Mouse (Mus musculus): ENCODE data around the gene Cd63.

Gene Cd63

DNA sequence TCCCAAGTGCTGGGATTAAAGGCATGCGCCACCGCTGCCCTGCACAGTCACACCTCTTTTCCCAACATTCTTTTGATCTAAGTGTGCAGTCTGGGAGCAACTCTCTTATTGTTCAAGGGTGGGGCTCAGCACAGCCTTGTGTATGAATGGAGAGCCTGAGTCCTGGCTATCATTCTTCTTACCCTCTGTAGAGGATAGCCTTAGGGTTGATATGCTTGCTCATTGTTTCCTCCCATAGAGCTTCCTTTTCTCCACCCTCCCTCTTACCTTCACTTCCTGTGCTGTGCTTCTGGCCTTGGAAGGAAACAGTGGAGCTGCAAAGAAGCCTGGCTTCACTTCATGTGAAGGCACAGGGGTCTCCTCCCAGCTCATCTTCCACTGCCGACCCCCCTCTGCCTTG, at the start of gene Cd63:
TSS of gene Cd63 (plus strand) at position 292 of the 400 bp plus-strand sequence.
- no peak for DNase-seq (ENCODE audit: low spot score in 2 of 2)

- no peak for DNase-seq (ENCODE audit: low spot score in 2 of 2)
Observed at GRCm38 (mm10) chr10:128861176-128861575, 39.6 kb upstream of the Cd63 start.

DNA sequence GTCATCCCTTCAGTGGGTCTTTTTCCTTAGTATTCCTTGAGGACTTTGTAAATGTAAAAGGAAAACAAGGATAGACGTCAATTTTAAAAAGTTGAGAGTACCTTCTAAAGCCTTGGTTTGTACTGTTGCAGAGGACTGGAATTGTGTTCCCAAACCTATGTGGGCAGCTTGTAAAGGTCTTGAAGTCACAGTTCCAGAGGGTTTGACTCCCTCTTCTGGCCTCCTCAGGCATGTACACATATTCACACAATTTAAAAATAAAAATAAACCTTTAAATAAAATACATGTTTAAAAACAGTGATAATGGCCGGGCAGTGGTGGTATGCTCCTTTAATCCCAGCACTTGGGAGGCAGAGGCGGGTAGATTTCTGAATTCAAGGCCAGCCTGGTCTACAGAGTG, 34.7 kb upstream of the Cd63 start:
- DNase-seq (ENCODE audit: low spot score in 2 of 2) = no peak

DNA sequence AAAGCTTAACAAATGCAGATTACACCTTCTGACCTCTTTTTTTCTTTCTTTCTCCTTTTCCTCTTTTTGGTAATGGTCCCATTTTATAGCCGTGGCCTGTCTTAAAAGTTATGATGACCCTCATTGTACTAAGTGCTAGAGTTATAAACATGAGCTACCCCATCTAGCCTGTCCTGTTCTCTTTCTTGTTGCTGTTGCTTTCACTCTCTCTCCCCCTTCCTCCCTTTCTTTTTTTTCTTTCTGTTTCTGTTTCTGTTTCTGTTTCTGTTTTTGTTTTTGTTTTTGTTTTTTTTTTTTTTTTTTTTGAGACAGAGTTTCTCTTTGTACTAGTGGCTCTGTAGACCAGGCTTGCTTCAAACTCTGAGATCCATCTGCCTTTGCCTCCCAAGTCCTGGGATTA, 34.3 kb upstream of the Cd63 start:
- no peak for DNase-seq (ENCODE audit: low spot score in 2 of 2)

- DNase-seq (ENCODE audit: low spot score in 2 of 2) = no peak
Observed at GRCm38 (mm10) chr10:128870341-128870740, 30.4 kb upstream of the Cd63 start.

DNA sequence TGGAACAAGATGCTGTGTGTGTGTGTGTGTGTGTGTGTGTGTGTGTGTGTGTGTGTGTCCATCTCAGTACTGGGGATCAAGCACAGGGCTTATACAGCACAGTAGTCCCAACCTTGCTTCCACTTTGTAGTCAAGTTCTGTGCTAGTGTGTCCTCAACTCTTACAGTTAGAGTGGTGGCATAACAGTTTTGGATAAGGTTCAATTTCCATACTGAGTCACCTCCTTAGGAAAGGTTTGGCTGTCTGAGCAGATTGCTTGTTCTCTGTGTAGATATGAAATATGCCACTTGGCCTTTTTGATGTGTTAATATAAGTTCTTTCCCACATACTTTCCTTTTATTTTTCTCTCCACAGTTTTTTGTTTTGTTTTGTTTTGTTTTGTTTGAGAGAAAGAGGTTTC, 22.5 kb upstream of the Cd63 start:
- DNase-seq (ENCODE audit: low spot score in 2 of 2) = no peak

GRCm38 (mm10) chr10:128878811-128879210, 22.0 kb upstream of the Cd63 start:
- DNase-seq (ENCODE audit: low spot score in 2 of 2) = no peak

DNA sequence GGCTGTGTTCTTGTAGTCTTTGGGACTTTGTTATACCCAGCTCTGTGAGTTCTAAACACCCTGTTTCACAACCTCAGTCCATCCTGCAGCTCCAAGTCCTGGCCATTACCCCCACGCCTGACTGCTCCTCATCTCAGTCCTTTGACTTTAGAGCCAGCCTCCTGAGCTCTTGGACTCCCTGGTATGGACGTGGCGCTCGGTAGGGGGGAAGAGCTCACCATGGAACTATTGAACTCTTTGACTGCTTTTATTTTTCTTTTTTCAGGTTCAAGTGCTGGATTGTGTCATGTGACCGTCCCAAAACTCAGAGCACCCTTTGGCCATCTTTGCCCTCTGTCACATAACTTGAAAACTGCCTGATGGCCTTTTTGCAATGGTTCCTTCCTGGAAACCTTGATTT, 18.7 kb upstream of the Cd63 start:
- no peak for DNase-seq (ENCODE audit: low spot score in 2 of 2)

- DNase-seq (ENCODE audit: low spot score in 2 of 2) = no peak
Observed at GRCm38 (mm10) chr10:128888941-128889827, 11.6 kb upstream of the Cd63 start.

- no peak for DNase-seq (ENCODE audit: low spot score in 2 of 2)
Observed at GRCm38 (mm10) chr10:128889846-128890245, 10.9 kb upstream of the Cd63 start.

GRCm38 (mm10) chr10:128890383-128891295, 10.2 kb upstream of the Cd63 start:
- no peak for DNase-seq (ENCODE audit: low spot score in 2 of 2)

DNA sequence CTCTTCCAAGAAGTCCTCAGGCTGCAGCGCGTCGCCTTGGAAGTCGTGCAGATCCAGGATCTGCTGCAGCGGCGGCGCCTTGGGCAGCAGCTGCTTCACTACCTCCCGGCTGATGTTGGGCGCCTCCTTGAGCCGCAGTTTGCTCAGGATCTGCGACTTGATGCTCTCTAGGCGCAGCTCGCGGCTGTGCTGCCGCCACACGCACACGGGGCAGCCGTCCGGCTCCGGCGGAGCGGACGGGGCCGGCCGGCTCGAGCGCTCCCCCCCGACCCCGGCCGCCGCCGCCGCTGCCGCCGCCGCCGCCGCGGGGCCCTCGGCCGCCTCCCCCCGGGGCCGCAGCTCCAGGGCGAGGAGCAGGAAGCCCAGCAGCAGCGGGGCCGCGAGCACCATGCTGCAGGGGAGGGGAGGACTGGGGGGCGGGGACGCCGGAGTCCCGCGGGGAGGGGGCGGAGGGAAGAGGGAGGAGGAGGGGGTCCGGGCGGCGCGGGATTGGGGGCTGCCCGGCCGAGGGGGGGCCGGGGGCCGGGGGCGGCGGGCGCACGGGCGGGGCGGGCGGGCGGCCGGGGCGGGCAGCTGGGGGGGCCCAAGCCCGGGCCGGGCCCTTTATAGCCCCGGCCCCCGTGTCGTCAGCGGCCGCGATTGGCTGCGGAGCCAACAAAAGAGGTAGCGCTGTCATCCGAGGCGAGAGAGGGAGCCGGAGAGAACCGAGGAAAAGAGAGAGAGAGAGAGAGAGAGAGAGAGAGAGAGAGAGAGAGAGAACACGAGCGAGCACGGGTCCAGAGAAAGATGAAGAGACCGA, 9.3 kb upstream of the Cd63 start, which contains the start of gene Gdf11:
TSS of gene Gdf11 (minus strand) at position 423 of the 799 bp plus-strand sequence.
- no peak for DNase-seq (ENCODE audit: low spot score in 2 of 2)

DNA sequence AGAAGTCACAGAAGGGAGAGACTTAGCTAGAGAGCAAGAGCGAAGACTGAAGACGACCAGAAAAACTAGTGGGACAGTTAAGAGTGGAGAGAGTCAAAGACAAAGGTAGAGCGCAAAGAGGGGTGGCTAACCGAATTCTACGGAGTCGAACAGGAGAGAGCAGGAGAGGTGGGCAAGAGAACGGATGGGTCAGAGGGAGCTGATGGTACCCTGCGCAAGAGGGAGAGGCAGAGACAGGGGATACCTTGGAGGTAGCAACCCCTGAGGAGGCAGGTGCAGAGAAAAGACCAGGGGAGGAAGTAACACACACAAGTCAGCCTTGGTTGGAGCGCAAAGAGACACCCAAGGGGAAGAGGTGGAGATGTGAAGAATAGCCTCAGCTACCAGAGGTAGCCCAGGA, 8.5 kb upstream of the Cd63 start:
- DNase-seq (ENCODE audit: low spot score in 2 of 2) = no peak

DNA sequence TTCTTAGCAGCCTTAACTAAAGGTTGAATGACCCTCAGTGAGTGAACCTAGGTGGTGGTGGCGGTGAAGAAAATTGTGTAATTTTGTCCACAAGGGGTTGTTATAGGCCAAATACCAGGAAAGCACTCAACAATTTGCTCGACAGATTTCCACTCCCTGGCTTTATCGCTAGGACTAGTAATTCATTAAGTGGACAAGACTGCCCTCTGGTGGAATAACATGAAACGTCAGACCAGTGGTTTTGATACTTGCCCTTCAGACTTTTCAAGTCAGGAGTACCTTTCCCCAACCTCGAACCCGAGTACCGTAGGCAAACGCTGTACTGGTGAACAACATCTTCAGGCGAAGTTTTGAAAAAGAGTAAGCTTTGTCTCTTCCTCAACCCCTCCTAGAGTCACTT, 5.4 kb upstream of the Cd63 start:
- peak in 1 of 2 experiments; percentile 91 for DNase-seq (ENCODE audit: low spot score in 2 of 2)

DNA sequence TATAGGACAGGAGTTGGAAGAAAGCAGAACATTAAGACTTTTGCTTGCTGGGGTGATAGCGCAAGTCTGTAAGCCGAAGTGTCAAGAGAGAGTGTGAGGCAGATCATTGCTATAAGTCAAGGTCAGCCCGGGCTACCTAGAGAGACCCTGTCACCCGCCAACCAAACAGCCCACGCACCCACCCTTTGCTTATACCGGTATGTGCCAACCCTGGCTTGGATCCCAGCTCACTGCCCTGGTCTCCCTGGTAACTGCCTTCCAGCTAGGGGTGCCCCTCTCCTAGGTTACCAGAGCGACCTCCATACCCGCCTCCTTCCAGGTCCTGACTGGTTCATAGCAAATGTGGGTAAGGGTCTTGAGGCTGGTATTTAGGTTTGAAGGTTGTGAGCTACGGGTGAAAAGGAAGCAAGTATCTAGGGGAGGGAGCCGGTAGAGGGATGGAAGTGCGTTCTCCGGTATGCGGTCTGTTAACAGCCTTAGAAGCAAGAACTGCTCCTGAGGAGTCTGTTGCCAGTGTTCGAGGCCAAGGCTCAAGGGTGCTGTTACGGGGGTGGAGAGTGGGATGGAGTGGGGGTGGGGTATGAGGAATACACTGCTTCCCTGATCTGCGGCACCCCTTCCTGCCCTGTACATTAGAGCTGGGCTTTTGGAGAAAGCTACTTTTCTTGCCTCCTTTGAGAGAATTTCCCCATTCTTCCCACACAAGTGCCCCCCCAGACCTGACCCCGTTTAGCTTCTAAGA, 4.7 kb upstream of the Cd63 start:
- DNase-seq (ENCODE audit: low spot score in 2 of 2) = peak in 1 of 2 experiments; percentile 41

- no peak for DNase-seq (ENCODE audit: low spot score in 2 of 2)
Observed at GRCm38 (mm10) chr10:128896807-128897206, 4.0 kb upstream of the Cd63 start.

GRCm38 (mm10) chr10:128897501-128897900, 3.3 kb upstream of the Cd63 start:
- DNase-seq (ENCODE audit: low spot score in 2 of 2) = no peak

- DNase-seq (ENCODE audit: low spot score in 2 of 2) = no peak
Observed at GRCm38 (mm10) chr10:128899759-128900490, 864 bp upstream of the Cd63 start.

DNA sequence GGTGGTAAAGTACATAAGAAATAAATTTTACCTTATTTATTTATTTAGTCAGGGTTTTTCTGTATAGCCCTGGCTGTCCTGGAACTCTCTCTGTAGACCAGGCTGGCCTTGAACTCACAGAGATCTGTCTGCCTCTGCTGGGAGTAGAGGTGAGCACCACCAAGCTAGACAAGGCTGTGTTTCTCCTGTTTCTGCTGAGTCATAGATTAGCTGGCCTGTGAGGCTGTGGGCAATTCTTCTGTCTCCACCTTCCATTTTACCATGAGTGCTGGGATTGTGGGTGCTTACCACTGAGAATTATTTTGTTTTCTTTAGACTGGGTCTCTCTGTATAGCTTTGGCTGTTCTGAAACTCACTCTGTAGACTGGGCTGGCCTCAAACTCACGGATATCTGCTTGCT, 620 bp downstream of the Cd63 start:
- no peak for DNase-seq (ENCODE audit: low spot score in 2 of 2)

DNA sequence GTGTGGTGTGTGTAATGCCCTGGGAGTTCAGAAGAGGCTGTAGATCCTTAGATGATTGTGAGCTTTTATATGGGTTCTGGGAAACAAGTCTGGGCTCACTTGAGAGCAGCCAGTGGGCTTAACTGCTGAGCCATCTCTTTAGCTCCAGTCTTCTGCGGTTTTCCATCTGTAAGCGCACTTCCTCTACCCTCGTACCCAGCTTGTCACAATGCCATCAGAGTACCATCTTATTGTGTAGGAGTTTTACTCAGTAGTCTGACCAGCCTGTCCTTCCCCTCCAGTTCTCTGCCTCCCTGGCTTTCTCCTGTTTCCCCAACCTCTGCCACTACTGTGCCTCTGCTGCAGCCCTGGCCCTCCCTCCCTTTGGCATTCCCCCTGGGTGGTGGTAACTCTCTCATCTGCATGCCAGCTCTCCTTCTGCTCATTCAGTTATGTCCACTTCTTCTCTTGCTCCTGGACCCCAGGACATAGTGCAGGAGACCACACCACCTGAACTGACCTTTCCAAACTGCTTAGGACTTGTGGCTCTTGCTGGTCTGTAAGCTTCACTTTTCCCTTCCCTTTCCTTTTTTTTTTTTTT, 1.7 kb downstream of the Cd63 start:
- DNase-seq (ENCODE audit: low spot score in 2 of 2) = no peak
